Comparison of ENCODE assay signal across 15 mouse cellular contexts in genomic region chr19:36119783-36120471, GRCm38 (mm10). TPM values are rescaled to one million over a fixed set of nuclear protein-coding genes. Genes with fewer than 3 reads are reported as not detected.
DNase-seq lines count a peak whose midpoint lies in the region; ATAC-seq and TF ChIP-seq lines count a peak whose summit lies in the region.
"Had no signal": no experiment of that assay in that cellular context is flagged by ENCODE, and none has a peak within 500 bp of the region (broad histone marks: within the 10 kb centered on the region; RNA-seq: fewer than 3 reads in every experiment).

TSS of gene Ankrd1 (minus strand) at chr19:36120099.

- H3K4me1 ChIP-seq in limb, embryonic 13.5 days: no peaks in the 10 kb centered on the region
- H3K4me1 ChIP-seq in limb, embryonic 10.5 days: no peaks in the 10 kb centered on the region
- peaks cover 12% of the 10 kb centered on the region for H3K4me1 ChIP-seq in heart, embryonic 15.5 days (replicated peaks)

- peak; percentile 49 for TF ChIP-seq POLR2A in myocyte (IDR thresholded peaks at IDR 0.05; ENCODE audit: insufficient read length, low read depth)

- H3K9ac ChIP-seq in limb, embryonic 13.5 days: no peak within 1 kb of the TSS
- peak within 1 kb of the TSS; percentile 64 for H3K9ac ChIP-seq in heart, embryonic 15.5 days
- H3K9ac ChIP-seq: liver, postnatal 0 days had no signal

- no peaks in the 10 kb centered on the region for H3K27me3 ChIP-seq in limb, embryonic 13.5 days
- H3K27me3 ChIP-seq in limb, embryonic 10.5 days (ENCODE audit: low read depth, poor library complexity, severe bottlenecking): peaks cover 11% of the 10 kb centered on the region; the same call in 1 of the 2 replicates
- no peaks in the 10 kb centered on the region for H3K27me3 ChIP-seq in heart, embryonic 15.5 days
- H3K27me3 ChIP-seq in myocyte (ENCODE audit: control insufficient read depth, insufficient read depth, insufficient read length): no peaks in the 10 kb centered on the region
- H3K27me3 ChIP-seq: CH12.LX had no signal

- peaks cover 9% of the 10 kb centered on the region; the same call in 1 of the 2 replicates for H3K9me3 ChIP-seq in limb, embryonic 13.5 days
- 0 out of 2 replicates have a peak, but pooled peaks cover 1% of the 10 kb centered on the region for H3K9me3 ChIP-seq in limb, embryonic 10.5 days (replicated peaks)
- 0 out of 2 replicates have a peak, but pooled peaks cover 4% of the 10 kb centered on the region for H3K9me3 ChIP-seq in heart, embryonic 15.5 days (replicated peaks)

- H3K36me3 ChIP-seq in limb, embryonic 13.5 days: no peaks in the 10 kb centered on the region
- no peaks in the 10 kb centered on the region for H3K36me3 ChIP-seq in limb, embryonic 10.5 days
- no peaks in the 10 kb centered on the region; the same call in 1 of the 2 replicates for H3K36me3 ChIP-seq in heart, embryonic 15.5 days
- peaks cover 38% of the 10 kb centered on the region for H3K36me3 ChIP-seq in myocyte (ENCODE audit: control insufficient read depth, insufficient read depth)

- 79% methylated on average over 14 of the region's 14 CpGs for WGBS in limb, embryonic 13.5 days
- 88% methylated on average over 14 of the region's 14 CpGs for WGBS in limb, embryonic 10.5 days
- 24% methylated on average over 14 of the region's 14 CpGs for WGBS in heart, embryonic 15.5 days

- intact Hi-C loops in gastrocnemius, postnatal 14 days (cut with DNase I; ENCODE audit: low total_unique reads): no loop called here

- ATAC-seq in limb, embryonic 13.5 days (ENCODE audit: low FRiP score, low read depth): peak; percentile 76
- ATAC-seq in heart, embryonic 15.5 days (replicated peaks; ENCODE audit: insufficient number of reproducible peaks, insufficient read depth, low FRiP score, low read depth): peak; percentile 89
- no peak for ATAC-seq in megakaryocyte-erythroid progenitor cell, adult 5-6 weeks (replicated peaks; ENCODE audit: low FRiP score, low TSS enrichment, poor library complexity, severe bottlenecking)
- ATAC-seq: hindbrain, postnatal 0 days; liver, postnatal 0 days had no signal

- H3K4me3 ChIP-seq in limb, embryonic 13.5 days: no peak within 1 kb of the TSS
- no peak within 1 kb of the TSS for H3K4me3 ChIP-seq in limb, embryonic 10.5 days
- H3K4me3 ChIP-seq in heart, embryonic 15.5 days: peak within 1 kb of the TSS; percentile 55
- peak within 1 kb of the TSS; percentile 64 for H3K4me3 ChIP-seq in myocyte

- no peak within 1 kb of the TSS for H3K27ac ChIP-seq in limb, embryonic 13.5 days
- no peak within 1 kb of the TSS for H3K27ac ChIP-seq in limb, embryonic 10.5 days
- peak within 1 kb of the TSS; percentile 93 for H3K27ac ChIP-seq in heart, embryonic 15.5 days
- H3K27ac ChIP-seq: hindbrain, postnatal 0 days had no signal

- H3ac ChIP-seq in myocyte (ENCODE audit: control insufficient read depth, insufficient read length): peak within 1 kb of the TSS; percentile 43

- DNase-seq in limb, embryonic 10.5 days (ENCODE audit: low spot score): no peak
- peak; percentile 45 for DNase-seq in gastrocnemius, postnatal 14 days
- no peak for DNase-seq in ovary, postnatal 14 days (ENCODE audit: low spot score)
- DNase-seq in B cell, adult 2 months: no peak
- DNase-seq: cerebellum, adult 9-11 months; liver, postnatal 0 days had no signal

- no peak within 1 kb of the TSS for H3K4me2 ChIP-seq in limb, embryonic 13.5 days (replicated peaks)
- peak within 1 kb of the TSS; percentile 59 for H3K4me2 ChIP-seq in heart, embryonic 15.5 days
- peak within 1 kb of the TSS; percentile 98 for H3K4me2 ChIP-seq in myocyte (ENCODE audit: low read depth)

- H3K79me2 ChIP-seq in myocyte (ENCODE audit: control insufficient read depth, insufficient read depth): peaks cover 43% of the 10 kb centered on the region

TF ChIP-seq in myocyte, 11 proteins besides CTCF, POLR2A, EP300 and RAD21:
- peak; percentile 95 for TF ChIP-seq CEBPB (IDR thresholded peaks at IDR 0.05; ENCODE audit: insufficient read depth, poor library complexity, severe bottlenecking)
- TF ChIP-seq MAX (IDR thresholded peaks at IDR 0.05; ENCODE audit: low read depth): no peak
- no peak for TF ChIP-seq USF1 (IDR thresholded peaks at IDR 0.05; ENCODE audit: low read depth)
- TF ChIP-seq SRF (IDR thresholded peaks at IDR 0.05; ENCODE audit: control insufficient read depth, insufficient read length, low read depth): peak; percentile 72
- TF ChIP-seq MYOD1 (IDR thresholded peaks at IDR 0.05; ENCODE audit: control insufficient read depth in 1 of 3, insufficient read length in 2 of 3, low read depth in 2 of 3): peak; percentile 82 to 98 (median 97)
- TF ChIP-seq REST (IDR thresholded peaks at IDR 0.05; ENCODE audit: insufficient read depth, insufficient read length): no peak
- peak; percentile 88 to 98 (median 96) for TF ChIP-seq MYOG (IDR thresholded peaks at IDR 0.05; ENCODE audit: control insufficient read depth in 1 of 3, insufficient read depth in 1 of 3, insufficient read length in 2 of 3, low read depth in 2 of 3)
- TF ChIP-seq E2F4 (IDR thresholded peaks at IDR 0.05; ENCODE audit: insufficient read depth): no peak
- TF ChIP-seq TCF12 (IDR thresholded peaks at IDR 0.05; ENCODE audit: insufficient read depth, poor library complexity, severe bottlenecking): peak; percentile 73
- peak; percentile 80 for TF ChIP-seq TCF3 (IDR thresholded peaks at IDR 0.05; ENCODE audit: insufficient read length, low read depth)
- TF ChIP-seq POLR2AphosphoS2 (IDR thresholded peaks at IDR 0.05; ENCODE audit: insufficient read length, low read depth): peak; percentile 40

RNA-seq across cellular contexts. Expression of gene Ankrd1, which starts in this region (rescaled TPM):
- 1.7 and 2.8 TPM in 2 replicates for polyA plus RNA-seq in limb, embryonic 13.5 days (2015; fragmentation: Nextera tagmentation; extraction: Ambion mirVana)
- 0.18 and 0.24 TPM in 2 replicates for polyA plus RNA-seq in limb, embryonic 10.5 days (2016; fragmentation: Nextera tagmentation; extraction: Ambion mirVana)
- 1 to 10 TPM; 6.6 to 9.9 TPM for total RNA-seq in gastrocnemius, postnatal 14 days (2021)
- 354 and 528 TPM in 2 replicates for polyA plus RNA-seq in heart, embryonic 15.5 days (2015; fragmentation: Nextera tagmentation; extraction: Ambion mirVana)
- 310 TPM for polyA plus RNA-seq in myocyte (2012; fragmentation: generic; extraction: Trizol)
- total RNA-seq in megakaryocyte-erythroid progenitor cell, adult 5-6 weeks (2014; fragmentation: Nextera tagmentation): not detected in 2 replicates
- not detected in 2 replicates for total RNA-seq in megakaryocyte-erythroid progenitor cell, adult 5-6 weeks (2017)
- total RNA-seq: CH12.LX; left cerebral cortex, postnatal 14 days; midbrain, postnatal 0 days; neutrophil, adult 5-6 weeks had no signal
- polyA plus RNA-seq: hindbrain, postnatal 0 days had no signal

Comparison
In these comparisons a context has a peak if more than half of its experiments do, and no peak if none do; other contexts are left out.
1. RNA of gene Ankrd1 (total RNA-seq): 6.6 to 9.9 TPM in gastrocnemius, postnatal 14 days; not detected in megakaryocyte-erythroid progenitor cell, adult 5-6 weeks; every median in the first group is over 4 times any median in the second.
2. RNA of gene Ankrd1 (polyA plus RNA-seq): 354 to 528 TPM in heart, embryonic 15.5 days and 310 TPM in myocyte (single experiment); 1.7 to 2.8 TPM in limb, embryonic 13.5 days and 0.18 to 0.24 TPM in limb, embryonic 10.5 days; every median in the first group is over 10 times any median in the second.
3. H3K4me3 ChIP-seq: peak in heart, embryonic 15.5 days (single experiment) and myocyte (single experiment); none in limb, embryonic 13.5 days (single experiment) and limb, embryonic 10.5 days (single experiment).